ENCODE assay signal across 18 mouse cellular contexts in genomic region chr2:84274038-84274724, GRCm38 (mm10).
DNase-seq lines count a peak whose midpoint lies in the region; ATAC-seq and TF ChIP-seq lines count a peak whose summit lies in the region.
"Had no signal": no experiment of that assay in that cellular context is flagged by ENCODE, and none has a peak within 500 bp of the region (broad histone marks: within the 10 kb centered on the region; RNA-seq: fewer than 3 reads in every experiment).

No protein-coding gene starts in this region.

- H3K27ac ChIP-seq in lung, postnatal 0 days (ENCODE audit: low read length): no peak overlapping the region
- H3K27ac ChIP-seq in neural tube, embryonic 12.5 days: no peak overlapping the region
- no peak overlapping the region for H3K27ac ChIP-seq in neural tube, embryonic 15.5 days (replicated peaks)
- no peak overlapping the region for H3K27ac ChIP-seq in neural tube, embryonic 14.5 days (ENCODE audit: low read depth, low read length)
- no peak overlapping the region for H3K27ac ChIP-seq in kidney, embryonic 16.5 days (ENCODE audit: low read length)
- H3K27ac ChIP-seq: embryonic facial prominence, embryonic 12.5 days; forebrain, embryonic 12.5 days; heart, embryonic 10.5 days had no signal

- 68% methylated on average over 6 of the region's 6 CpGs for WGBS in lung, postnatal 0 days
- WGBS in lung, adult 2 months: 49% methylated on average over 6 of the region's 6 CpGs
- 36% methylated on average over 6 of the region's 6 CpGs for WGBS in neural tube, embryonic 12.5 days
- WGBS in neural tube, embryonic 15.5 days: 26% methylated on average over 6 of the region's 6 CpGs
- WGBS in neural tube, embryonic 14.5 days: 28% methylated on average over 6 of the region's 6 CpGs
- WGBS in kidney, embryonic 16.5 days: 38% methylated on average over 6 of the region's 6 CpGs

- peak; percentile 95 for TF ChIP-seq EP300 in lung, postnatal 0 days (IDR thresholded peaks at IDR 0.05)

- no peaks in the 10 kb centered on the region for H3K4me1 ChIP-seq in lung, postnatal 0 days (ENCODE audit: insufficient read depth, low read depth, low read length)
- H3K4me1 ChIP-seq in lung, adult 2 months (ENCODE audit: control insufficient read depth, insufficient read depth, low read length): peaks cover 7% of the 10 kb centered on the region
- H3K4me1 ChIP-seq in neural tube, embryonic 12.5 days: no peaks in the 10 kb centered on the region
- peaks cover 4% of the 10 kb centered on the region; the same call in 1 of the 2 replicates for H3K4me1 ChIP-seq in neural tube, embryonic 15.5 days
- H3K4me1 ChIP-seq in neural tube, embryonic 14.5 days (ENCODE audit: control insufficient read depth, insufficient read depth, low read length): no peaks in the 10 kb centered on the region
- no peaks in the 10 kb centered on the region for H3K4me1 ChIP-seq in kidney, embryonic 16.5 days (ENCODE audit: insufficient read depth, low read length)
- H3K4me1 ChIP-seq: embryonic facial prominence, embryonic 12.5 days; forebrain, embryonic 12.5 days; heart, embryonic 10.5 days had no signal

- TF ChIP-seq CTCF in lung, postnatal 0 days (IDR thresholded peaks at IDR 0.05): no peak
- TF ChIP-seq CTCF in lung, adult 2 months (IDR thresholded peaks at IDR 0.05; ENCODE audit: insufficient read depth, low read length): no peak

- H3K4me2 ChIP-seq in lung, postnatal 0 days (replicated peaks; ENCODE audit: low read depth, low read length): no peak overlapping the region
- no peak overlapping the region for H3K4me2 ChIP-seq in neural tube, embryonic 12.5 days (replicated peaks)
- no peak overlapping the region for H3K4me2 ChIP-seq in neural tube, embryonic 15.5 days
- H3K4me2 ChIP-seq in neural tube, embryonic 14.5 days (ENCODE audit: low read depth, low read length): no peak overlapping the region
- no peak overlapping the region for H3K4me2 ChIP-seq in kidney, embryonic 16.5 days (replicated peaks; ENCODE audit: low read depth, low read length)
- H3K4me2 ChIP-seq: embryonic facial prominence, embryonic 12.5 days; forebrain, embryonic 12.5 days had no signal

- no peak overlapping the region for H3K4me3 ChIP-seq in lung, postnatal 0 days (ENCODE audit: low read depth, low read length)
- H3K4me3 ChIP-seq in lung, adult 2 months (replicated peaks; ENCODE audit: extremely low read depth, low read depth, low read length): no peak overlapping the region
- H3K4me3 ChIP-seq in neural tube, embryonic 12.5 days: no peak overlapping the region
- no peak overlapping the region for H3K4me3 ChIP-seq in neural tube, embryonic 15.5 days (replicated peaks)
- no peak overlapping the region for H3K4me3 ChIP-seq in neural tube, embryonic 14.5 days (ENCODE audit: low read depth, low read length)
- no peak overlapping the region for H3K4me3 ChIP-seq in kidney, embryonic 16.5 days (ENCODE audit: low read length)
- H3K4me3 ChIP-seq: embryonic facial prominence, embryonic 12.5 days; forebrain, embryonic 12.5 days; heart, embryonic 10.5 days had no signal

- ATAC-seq in lung, postnatal 0 days: peak; percentile 46; the same call in 1 of the 2 replicates
- ATAC-seq in neural tube, embryonic 12.5 days (ENCODE audit: low FRiP score, low read depth): peak; percentile 70; the same call in 1 of the 2 replicates
- ATAC-seq in neural tube, embryonic 15.5 days (ENCODE audit: low FRiP score): no peak
- peak; percentile 63; the same call in 1 of the 2 replicates for ATAC-seq in neural tube, embryonic 14.5 days (ENCODE audit: low read depth)
- no peak for ATAC-seq in kidney, embryonic 16.5 days (ENCODE audit: low FRiP score, low TSS enrichment)
- ATAC-seq in activated CD4-positive, CD25-positive, alpha-beta regulatory T cell, adult 4 months: no peak
- ATAC-seq: forebrain, embryonic 16.5 days had no signal

- no peaks in the 10 kb centered on the region for H3K27me3 ChIP-seq in lung, postnatal 0 days (replicated peaks; ENCODE audit: insufficient read depth, low read length)
- H3K27me3 ChIP-seq in neural tube, embryonic 12.5 days (replicated peaks): no peaks in the 10 kb centered on the region
- no peaks in the 10 kb centered on the region for H3K27me3 ChIP-seq in neural tube, embryonic 15.5 days (replicated peaks)
- H3K27me3 ChIP-seq in neural tube, embryonic 14.5 days (ENCODE audit: control insufficient read depth, insufficient read depth, low read length): no peaks in the 10 kb centered on the region
- no peaks in the 10 kb centered on the region for H3K27me3 ChIP-seq in kidney, embryonic 16.5 days (ENCODE audit: insufficient read depth, low read length)
- H3K27me3 ChIP-seq: embryonic facial prominence, embryonic 12.5 days; forebrain, embryonic 12.5 days had no signal

- no peak for TF ChIP-seq POLR2A in lung, adult 2 months (IDR thresholded peaks at IDR 0.05; ENCODE audit: borderline replicate concordance, extremely low read depth, low read depth, low read length)

- no peak for DNase-seq in lung, postnatal 0 days (ENCODE audit: low spot score)
- no peak for DNase-seq in lung, adult 2 months
- DNase-seq: adrenal gland, postnatal 14 days; cerebellum, adult 11-12 months; cerebellum, adult 9-10 months; cerebellum, postnatal 25 days; gastrocnemius, postnatal 10 days; heart, adult 18-20 months; heart, postnatal 10 days had no signal

- no peaks in the 10 kb centered on the region for H3K9me3 ChIP-seq in lung, postnatal 0 days (ENCODE audit: low read length)
- no peaks in the 10 kb centered on the region for H3K9me3 ChIP-seq in neural tube, embryonic 12.5 days
- H3K9me3 ChIP-seq in neural tube, embryonic 15.5 days (replicated peaks): no peaks in the 10 kb centered on the region
- H3K9me3 ChIP-seq in neural tube, embryonic 14.5 days (ENCODE audit: control insufficient read depth, low read length): no peaks in the 10 kb centered on the region
- H3K9me3 ChIP-seq in kidney, embryonic 16.5 days (ENCODE audit: low read length): no peaks in the 10 kb centered on the region
- H3K9me3 ChIP-seq: embryonic facial prominence, embryonic 12.5 days; forebrain, embryonic 12.5 days; heart, embryonic 10.5 days had no signal

- no peaks in the 10 kb centered on the region for H3K36me3 ChIP-seq in lung, postnatal 0 days (ENCODE audit: insufficient read depth, low read length)
- no peaks in the 10 kb centered on the region for H3K36me3 ChIP-seq in neural tube, embryonic 12.5 days
- no peaks in the 10 kb centered on the region for H3K36me3 ChIP-seq in neural tube, embryonic 15.5 days
- no peaks in the 10 kb centered on the region for H3K36me3 ChIP-seq in neural tube, embryonic 14.5 days (ENCODE audit: control insufficient read depth, insufficient read depth, low read length)
- no peaks in the 10 kb centered on the region for H3K36me3 ChIP-seq in kidney, embryonic 16.5 days (ENCODE audit: insufficient read depth, low read length)
- H3K36me3 ChIP-seq: embryonic facial prominence, embryonic 12.5 days; forebrain, embryonic 12.5 days; heart, embryonic 10.5 days had no signal

- H3K9ac ChIP-seq in lung, postnatal 0 days (replicated peaks; ENCODE audit: low read depth): no peak overlapping the region
- H3K9ac ChIP-seq in neural tube, embryonic 12.5 days: no peak overlapping the region
- H3K9ac ChIP-seq in neural tube, embryonic 15.5 days (replicated peaks): no peak overlapping the region
- no peak overlapping the region for H3K9ac ChIP-seq in neural tube, embryonic 14.5 days (replicated peaks; ENCODE audit: low read depth, low read length)
- H3K9ac ChIP-seq in kidney, embryonic 16.5 days (replicated peaks; ENCODE audit: low read length): no peak overlapping the region
- H3K9ac ChIP-seq: embryonic facial prominence, embryonic 12.5 days; forebrain, embryonic 12.5 days had no signal

Comparison
In these comparisons a context has a peak if more than half of its experiments do, and no peak if none do; other contexts are left out.
1. ATAC-seq: peak in lung, postnatal 0 days (single experiment), neural tube, embryonic 12.5 days (single experiment) and neural tube, embryonic 14.5 days (single experiment); none in neural tube, embryonic 15.5 days (single experiment), kidney, embryonic 16.5 days (single experiment) and activated CD4-positive, CD25-positive, alpha-beta regulatory T cell, adult 4 months (single experiment).